Mouse (Mus musculus): ENCODE results near the gene Sox30. TPM values are rescaled to one million over a fixed set of nuclear protein-coding genes. Genes with fewer than 3 reads are reported as not detected.

Sox30 gene
- total RNA-seq, 2 experiments from 2014 or later, result 0.11 to 0.12 TPM

Other genes starting within 250 kb of the Sox30 start
- 10 to 100 TPM; 43.8 to 44.0 TPM for gene Clint1, start 128.3 kb upstream of the Sox30 start, total RNA-seq (2021)
- 100 to 1,000 TPM; 117 to 128 TPM for gene Lsm11, start 35.4 kb upstream of the Sox30 start, total RNA-seq (2021)
- gene Thg1l, start 24.8 kb upstream of the Sox30 start, total RNA-seq (2021), result 10 to 100 TPM; 10.4 to 12.1 TPM
- gene Gm12166, start 72.0 kb downstream of the Sox30 start, total RNA-seq (2021), result 1 to 10 TPM; 3.1 to 3.3 TPM
- gene Adam19, start 75.7 kb downstream of the Sox30 start, total RNA-seq (2021), result 10 to 100 TPM; 30.6 to 35.1 TPM
- gene Nipal4, start 186.2 kb downstream of the Sox30 start, total RNA-seq (2021), result 1 to 10 TPM in 1 of 2 experiments, under 1 TPM in 1; 0.53 to 1.3 TPM